Mouse (Mus musculus) neural tube, embryonic 11.5 days (tissue): ENCODE measurements around the gene Cnga2. TPM values are rescaled to one million over a fixed set of nuclear protein-coding genes. Genes with fewer than 3 reads are reported as not detected.
"Not testable (repeated sequence)": the region's sequence is repeated elsewhere in the genome, so short reads cannot be mapped to it uniquely, and the experiment has no call there.

Experiments
- ATAC-seq: fragments of 200-750 bp; cut with Nextera tagmentation; 2 replicates; pipeline ENCODE4 v1.8.0; 2017; ENCODE audit warnings: moderate number of reproducible peaks, mild to moderate bottlenecking, moderate TSS enrichment, moderate library complexity; ENCODE audit not compliant: insufficient read depth, low FRiP score, low TSS enrichment
- DNase-seq: peaks from one replicate; pipeline ENCODE4 v3.0.0-alpha.2; 2015; ENCODE audit warnings: low spot score
- H3K27ac ChIP-seq: fragments of 300-500 bp; sonication (generic); 2 replicates; pipeline ENCODE4 v1.5.1; 2014; ENCODE audit warnings: low read depth, mild to moderate bottlenecking, low read length
- H3K27me3 ChIP-seq: fragments of 300-500 bp; sonication (generic); 2 replicates; pipeline ENCODE4 v1.6.1; 2014; ENCODE audit warnings: mild to moderate bottlenecking, low read length, mixed read lengths; ENCODE audit not compliant: control insufficient read depth, insufficient read depth
- H3K36me3 ChIP-seq: fragments of 300-500 bp; sonication (generic); 2 replicates; pipeline ENCODE4 v1.6.1; 2014; ENCODE audit warnings: mild to moderate bottlenecking, low read length, moderate library complexity, mixed read lengths; ENCODE audit not compliant: control insufficient read depth, insufficient read depth
- H3K4me1 ChIP-seq: fragments of 300-500 bp; sonication (generic); 2 replicates; pipeline ENCODE4 v1.6.1; 2014; ENCODE audit warnings: low read length, mixed read lengths; ENCODE audit not compliant: control insufficient read depth, insufficient read depth
- H3K4me2 ChIP-seq: fragments of 300-500 bp; sonication (generic); 2 replicates; pipeline ENCODE4 v1.6.1; 2014; ENCODE audit warnings: low read depth, mild to moderate bottlenecking, moderate library complexity
- H3K4me3 ChIP-seq: fragments of 300-500 bp; sonication (generic); 2 replicates; pipeline ENCODE4 v1.5.1; 2014; ENCODE audit warnings: low read depth, low read length
- H3K9ac ChIP-seq: fragments of 300-500 bp; sonication (generic); 2 replicates; pipeline ENCODE4 v1.6.1; 2014; ENCODE audit warnings: mild to moderate bottlenecking, low read length
- H3K9me3 ChIP-seq: fragments of 300-500 bp; sonication (generic); 2 replicates; pipeline ENCODE4 v1.6.1; 2016; ENCODE audit warnings: low read length; ENCODE audit not compliant: control insufficient read depth
- WGBS: fragments of 180-500 bp; shearing (Covaris S2); extraction: QIAGEN DNeasy Blood & Tissue Kit; methylation state at CpG from one replicate; pipeline ENCODE4 v1.1.7; 2014; 5-methylcytosine and 5-hydroxymethylcytosine counted together
- polyA plus RNA-seq: library from polyadenylated mRNA; unstranded; fragments of >200 nt; fragmentation: Nextera tagmentation; extraction: Ambion mirVana; gene quantifications from 2 replicates; pipeline ENCODE4 v1.2.1, GENCODE M21; 2014

Gene Cnga2
- polyA plus RNA-seq, 1 experiment from 2014 or later = 0.09 TPM

GRCm38 (mm10) chrX:71972686-71973085, 19.0 kb upstream of the Cnga2 start, which contains the start of gene Fate1:
Fate1 (plus strand) TSS chrX:71972986.
- 72% methylated on average over 2 of the region's 2 CpGs for WGBS
- ATAC-seq (no peak), DNase-seq (no peak)
- no peak within 1 kb of the TSS for H3K4me3 ChIP-seq
- no peaks in the 10 kb centered on the region for H3K36me3 ChIP-seq
- no peak within 1 kb of the TSS for H3K4me2 ChIP-seq
- no peaks in the 10 kb centered on the region for H3K4me1 ChIP-seq
- no peak within 1 kb of the TSS for H3K9ac ChIP-seq
- no peaks in the 10 kb centered on the region for H3K9me3 ChIP-seq
- H3K27me3 ChIP-seq = no peaks in the 10 kb centered on the region
- H3K27ac ChIP-seq = no peak within 1 kb of the TSS

GRCm38 (mm10) chrX:71977681-71978080, 14.0 kb upstream of the Cnga2 start:
- not testable (repeated sequence) for H3K27ac ChIP-seq, H3K27me3 ChIP-seq, H3K9me3 ChIP-seq, H3K4me3 ChIP-seq, H3K9ac ChIP-seq, ATAC-seq, H3K36me3 ChIP-seq, DNase-seq, H3K4me1 ChIP-seq, H3K4me2 ChIP-seq

- Histone ChIP-seq H3K4me1 (no peaks in the 10 kb centered on the region), H3K9ac (no peak overlapping the region), H3K9me3 (no peaks in the 10 kb centered on the region), H3K27me3 (no peaks in the 10 kb centered on the region), H3K4me2 (no peak overlapping the region), H3K4me3 (no peak overlapping the region), H3K27ac (no peak overlapping the region), H3K36me3 (no peaks in the 10 kb centered on the region)
- ATAC-seq (no peak), DNase-seq (no peak)
- WGBS = 77% methylated on average over 3 of the region's 3 CpGs
Observed at GRCm38 (mm10) chrX:71980443-71980842, 11.2 kb upstream of the Cnga2 start.

- Histone ChIP-seq H3K9me3 (no peaks in the 10 kb centered on the region), H3K9ac (no peak overlapping the region), H3K27ac (no peak overlapping the region), H3K4me1 (no peaks in the 10 kb centered on the region), H3K4me3 (no peak overlapping the region), H3K4me2 (no peak overlapping the region), H3K27me3 (no peaks in the 10 kb centered on the region), H3K36me3 (no peaks in the 10 kb centered on the region)
- ATAC-seq (no peak), DNase-seq (no peak)
- WGBS = 68% methylated on average over 2 of the region's 2 CpGs
Observed at GRCm38 (mm10) chrX:71981322-71981721, 10.3 kb upstream of the Cnga2 start.

GRCm38 (mm10) chrX:71983205-71983604, 8.4 kb upstream of the Cnga2 start:
- ATAC-seq (no peak), DNase-seq (no peak)
- Histone ChIP-seq H3K4me3 (no peak overlapping the region), H3K9me3 (no peaks in the 10 kb centered on the region), H3K36me3 (no peaks in the 10 kb centered on the region), H3K9ac (no peak overlapping the region), H3K27ac (no peak overlapping the region), H3K27me3 (no peaks in the 10 kb centered on the region), H3K4me2 (no peak overlapping the region), H3K4me1 (no peaks in the 10 kb centered on the region)
- 69% methylated on average over 2 of the region's 2 CpGs for WGBS

GRCm38 (mm10) chrX:71983775-71984174, 7.9 kb upstream of the Cnga2 start:
- Histone ChIP-seq H3K4me1 (no peaks in the 10 kb centered on the region), H3K4me3 (no peak overlapping the region), H3K9me3 (no peaks in the 10 kb centered on the region), H3K36me3 (no peaks in the 10 kb centered on the region), H3K27ac (no peak overlapping the region), H3K4me2 (no peak overlapping the region), H3K9ac (no peak overlapping the region), H3K27me3 (no peaks in the 10 kb centered on the region)
- ATAC-seq = no peak
- WGBS = 74% methylated on average over 1 of the region's 1 CpGs
- peak; percentile 11 for DNase-seq

GRCm38 (mm10) chrX:71995972-71996371, 4.3 kb downstream of the Cnga2 start:
- no peak for DNase-seq
- H3K9ac ChIP-seq = no peak overlapping the region
- ATAC-seq = no peak
- H3K4me2 ChIP-seq = no peak overlapping the region
- no peaks in the 10 kb centered on the region for H3K36me3 ChIP-seq
- H3K9me3 ChIP-seq = no peaks in the 10 kb centered on the region
- no peaks in the 10 kb centered on the region for H3K4me1 ChIP-seq
- no peak overlapping the region for H3K27ac ChIP-seq
- no peak overlapping the region for H3K4me3 ChIP-seq
- H3K27me3 ChIP-seq = no peaks in the 10 kb centered on the region
- 66% methylated on average over 1 of the region's 1 CpGs for WGBS

GRCm38 (mm10) chrX:72009930-72010329, 18.3 kb downstream of the Cnga2 start:
- DNase-seq = no peak

GRCm38 (mm10) chrX:72012236-72012635, 20.6 kb downstream of the Cnga2 start:
- Histone ChIP-seq H3K9me3 (no peaks in the 10 kb centered on the region), H3K9ac (no peak overlapping the region), H3K27me3 (no peaks in the 10 kb centered on the region), H3K4me3 (no peak overlapping the region), H3K27ac (no peak overlapping the region), H3K4me2 (no peak overlapping the region), H3K4me1 (no peaks in the 10 kb centered on the region), H3K36me3 (no peaks in the 10 kb centered on the region)
- WGBS = 67% methylated on average over 9 of the region's 9 CpGs
- ATAC-seq = no peak; the same call in 1 of the 2 replicates
- no peak for DNase-seq

More at GRCm38 (mm10) chrX:72009930-72010329, 18.3 kb downstream of the Cnga2 start:
- Histone ChIP-seq H3K4me1 (no peaks in the 10 kb centered on the region), H3K4me3 (no peak overlapping the region), H3K4me2 (no peak overlapping the region), H3K9me3 (no peaks in the 10 kb centered on the region), H3K27me3 (no peaks in the 10 kb centered on the region), H3K36me3 (no peaks in the 10 kb centered on the region), H3K9ac (no peak overlapping the region), H3K27ac (no peak overlapping the region)
- no peak for ATAC-seq
